Mouse (Mus musculus): Measurements from ENCODE around the gene Gm20671.

DNA sequence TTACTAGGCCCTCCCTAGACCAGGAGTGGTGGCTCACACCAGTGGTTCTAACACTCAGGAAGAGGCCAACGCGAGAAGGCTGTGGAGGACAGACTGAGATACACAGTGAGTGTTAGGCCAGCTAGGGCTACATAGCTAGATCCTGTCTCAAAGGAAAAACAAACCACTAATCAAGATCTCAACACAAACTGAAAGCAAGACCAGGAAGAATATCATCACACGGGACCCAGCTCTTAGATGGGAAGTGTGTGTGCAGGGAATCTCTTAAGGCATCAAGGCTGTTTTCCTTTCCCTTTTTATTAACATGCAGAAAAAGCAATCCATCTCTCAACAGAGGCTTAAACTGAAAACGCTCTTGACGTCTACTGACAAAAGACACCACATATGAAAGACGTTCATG lies 25.1 kb upstream of the Gm20671 start:
- TF ChIP-seq POLR2A (IDR thresholded peaks at IDR 0.05; ENCODE audit: low read depth, low read length) = no peak
- no peak for TF ChIP-seq CTCF (IDR thresholded peaks at IDR 0.05; ENCODE audit: borderline replicate concordance, insufficient read depth, low read length)
